Mouse (Mus musculus) hindbrain, embryonic 16.5 days (tissue): ENCODE results near the gene Smoc2. TPM values are rescaled to one million over a fixed set of nuclear protein-coding genes. Genes with fewer than 3 reads are reported as not detected.

ENCODE experiments used
- ATAC-seq: fragments of 200-750 bp; cut with Nextera tagmentation; 2 replicates; pipeline ENCODE4 v1.8.0; 2017; ENCODE audit warnings: moderate TSS enrichment, moderate library complexity
- H3K27ac ChIP-seq: fragments of 300-500 bp; sonication (generic); 2 replicates; pipeline ENCODE4 v1.5.1; 2014; ENCODE audit warnings: low read depth, mild to moderate bottlenecking, control low read depth, low read length, moderate library complexity
- H3K27me3 ChIP-seq: fragments of 300-500 bp; sonication (generic); replicated peaks from 2 replicates; pipeline ENCODE4 v1.6.1; 2014; ENCODE audit warnings: low read length; ENCODE audit not compliant: control insufficient read depth, insufficient read depth
- H3K36me3 ChIP-seq: fragments of 300-500 bp; sonication (generic); 2 replicates; pipeline ENCODE4 v1.6.1; 2014; ENCODE audit warnings: mild to moderate bottlenecking, low read length, moderate library complexity, mixed read lengths; ENCODE audit not compliant: control insufficient read depth, insufficient read depth
- H3K4me1 ChIP-seq: fragments of 300-500 bp; sonication (generic); 2 replicates; pipeline ENCODE4 v1.6.1; 2014; ENCODE audit warnings: low read depth, low read length; ENCODE audit not compliant: control insufficient read depth, insufficient read depth
- H3K4me2 ChIP-seq: fragments of 300-500 bp; sonication (generic); 2 replicates; pipeline ENCODE4 v1.6.1; 2014; ENCODE audit warnings: mild to moderate bottlenecking, low read length, control low read depth, moderate library complexity
- H3K4me3 ChIP-seq: fragments of 300-500 bp; sonication (generic); 2 replicates; pipeline ENCODE4 v1.5.1; 2014; ENCODE audit warnings: mild to moderate bottlenecking, low read length, control low read depth, moderate library complexity
- H3K9ac ChIP-seq: fragments of 300-500 bp; sonication (generic); 2 replicates; pipeline ENCODE4 v1.6.1; 2014; ENCODE audit warnings: low read depth, mild to moderate bottlenecking, control low read depth, low read length, moderate library complexity
- H3K9me3 ChIP-seq: fragments of 300-500 bp; sonication (generic); 2 replicates; pipeline ENCODE4 v1.6.1; 2014; ENCODE audit warnings: mild to moderate bottlenecking, low read length, moderate library complexity; ENCODE audit not compliant: control insufficient read depth
- WGBS: fragments of 180-500 bp; shearing (Covaris S2); extraction: QIAGEN DNeasy Blood & Tissue Kit; methylation state at CpG from one replicate; pipeline ENCODE4 v1.1.7; 2014; 5-methylcytosine and 5-hydroxymethylcytosine counted together
- polyA plus RNA-seq: library from polyadenylated mRNA; unstranded; fragments of >200 nt; fragmentation: Nextera tagmentation; extraction: Ambion mirVana; gene quantifications from 2 replicates; pipeline ENCODE4 v1.2.1, GENCODE M21; 2015

The Smoc2 gene
- polyA plus RNA-seq, 1 experiment from 2014 or later = 6.8 TPM

DNA sequence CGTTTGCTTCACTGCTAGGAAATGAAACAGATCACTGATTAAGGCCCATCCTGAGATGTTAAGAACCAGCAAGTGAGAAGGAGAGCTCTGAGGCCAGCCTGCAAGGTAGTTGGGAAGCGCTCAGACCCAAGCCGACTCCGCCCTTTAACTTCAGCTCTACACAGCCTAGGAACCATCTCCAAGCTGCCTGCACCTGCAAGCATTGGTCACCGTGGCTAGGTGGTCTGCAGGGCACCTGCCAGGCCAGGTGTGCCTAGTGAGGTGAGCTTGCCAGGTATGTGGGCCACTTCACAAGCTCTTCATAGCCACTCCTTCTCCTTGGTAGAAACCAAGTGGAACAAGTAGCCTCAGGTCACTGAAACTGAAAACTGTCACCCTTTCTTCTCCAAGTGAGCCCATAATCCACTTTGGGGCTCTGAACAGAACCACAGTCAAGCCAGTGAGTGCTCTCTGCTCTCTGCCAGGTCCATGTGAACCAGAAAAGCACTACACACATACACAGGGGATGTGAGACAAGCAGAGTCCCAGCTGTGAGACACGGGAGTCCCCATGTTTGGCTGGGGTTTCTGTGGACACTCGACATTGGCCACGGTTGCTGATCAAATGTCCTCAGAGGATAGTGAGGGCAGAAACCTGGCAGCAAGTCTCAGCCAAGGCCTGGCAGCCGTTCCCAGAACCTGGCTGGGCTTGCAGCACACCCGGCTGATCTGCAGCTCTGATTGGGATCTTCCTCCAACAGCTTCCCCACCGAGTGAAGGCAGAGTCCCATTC is 34.9 kb upstream of the Smoc2 start:
- no peak overlapping the region for H3K27ac ChIP-seq
- H3K27me3 ChIP-seq = no peaks in the 10 kb centered on the region
- H3K4me2 ChIP-seq = no peak overlapping the region
- ATAC-seq = peak; percentile 61
- 62% methylated on average over 11 of the region's 11 CpGs for WGBS
- H3K9ac ChIP-seq = no peak overlapping the region
- no peaks in the 10 kb centered on the region for H3K4me1 ChIP-seq
- no peaks in the 10 kb centered on the region for H3K9me3 ChIP-seq
- no peaks in the 10 kb centered on the region for H3K36me3 ChIP-seq
- no peak overlapping the region for H3K4me3 ChIP-seq

DNA sequence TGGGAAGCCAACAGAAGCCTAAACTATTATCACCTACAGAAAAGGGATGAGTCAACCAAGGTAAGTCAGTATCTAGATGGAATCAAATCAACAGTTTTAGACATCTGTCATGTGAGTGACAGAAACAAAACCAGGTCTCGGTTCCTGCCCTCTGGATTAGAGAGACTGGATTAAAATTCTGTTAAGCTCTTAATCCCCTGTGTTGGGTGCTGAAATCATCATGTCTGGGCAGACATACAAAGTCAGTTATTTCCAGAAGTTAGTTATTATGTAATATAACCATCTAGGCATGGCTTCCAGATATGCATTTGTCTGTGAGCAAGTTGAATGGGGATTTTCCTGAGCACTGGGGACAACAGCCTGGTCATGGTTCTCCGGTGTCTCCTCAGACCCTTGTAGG is 33.0 kb upstream of the Smoc2 start:
- Histone ChIP-seq H3K4me1 (no peaks in the 10 kb centered on the region), H3K4me3 (no peak overlapping the region), H3K4me2 (no peak overlapping the region), H3K9me3 (no peaks in the 10 kb centered on the region), H3K9ac (no peak overlapping the region), H3K27ac (no peak overlapping the region), H3K27me3 (no peaks in the 10 kb centered on the region), H3K36me3 (no peaks in the 10 kb centered on the region)
- WGBS = 95% methylated on average over 2 of the region's 2 CpGs
- ATAC-seq = no peak

DNA sequence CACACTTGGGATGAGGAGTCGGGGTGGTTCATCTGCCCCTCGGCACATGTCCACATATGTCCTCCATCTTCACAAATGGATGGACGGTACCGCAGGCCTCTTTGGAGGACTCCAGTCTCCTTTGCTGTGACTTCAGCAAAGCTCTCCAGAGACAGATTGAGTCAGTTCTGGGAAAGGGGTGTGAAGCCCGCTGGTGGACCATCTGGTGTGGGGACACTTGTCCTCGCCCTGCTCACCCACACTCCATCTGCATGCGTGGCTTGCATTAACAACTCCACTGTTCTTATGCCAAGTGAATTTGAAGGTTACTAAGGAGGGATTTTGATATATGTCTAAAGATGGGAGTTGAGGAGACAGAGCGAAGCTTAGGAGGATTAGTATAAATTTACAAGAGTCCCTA is 31.4 kb upstream of the Smoc2 start:
- Histone ChIP-seq H3K4me1 (no peaks in the 10 kb centered on the region), H3K36me3 (no peaks in the 10 kb centered on the region), H3K27ac (no peak overlapping the region), H3K9me3 (no peaks in the 10 kb centered on the region), H3K27me3 (no peaks in the 10 kb centered on the region), H3K9ac (no peak overlapping the region), H3K4me3 (no peak overlapping the region), H3K4me2 (no peak overlapping the region)
- 91% methylated on average over 8 of the region's 8 CpGs for WGBS
- 0 out of 2 replicates have a peak, but pooled peaks have one; percentile 29 for ATAC-seq

DNA sequence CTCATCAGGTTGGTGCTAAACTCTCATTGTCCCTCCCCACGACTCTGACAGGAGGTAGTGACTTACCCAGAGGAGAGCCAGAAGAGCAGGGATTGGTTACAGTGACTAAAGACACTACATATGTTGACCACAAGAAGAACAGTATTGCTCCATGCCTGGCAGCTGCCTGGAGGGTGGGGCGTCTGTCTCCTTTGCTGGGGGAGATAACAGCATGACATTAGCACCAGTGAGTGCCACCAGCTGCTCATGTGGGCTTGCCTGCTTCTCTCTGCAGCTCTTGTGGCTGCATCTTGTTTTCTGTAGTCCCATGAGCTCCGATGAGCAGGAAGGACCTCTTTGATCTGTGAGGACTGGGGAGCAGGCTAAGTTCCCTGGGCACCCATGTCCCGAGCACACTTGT is 29.7 kb upstream of the Smoc2 start:
- Histone ChIP-seq H3K36me3 (no peaks in the 10 kb centered on the region), H3K27me3 (no peaks in the 10 kb centered on the region), H3K4me3 (no peak overlapping the region), H3K9me3 (no peaks in the 10 kb centered on the region), H3K9ac (no peak overlapping the region), H3K4me1 (no peaks in the 10 kb centered on the region), H3K4me2 (no peak overlapping the region), H3K27ac (no peak overlapping the region)
- ATAC-seq = no peak
- 79% methylated on average over 4 of the region's 4 CpGs for WGBS

DNA sequence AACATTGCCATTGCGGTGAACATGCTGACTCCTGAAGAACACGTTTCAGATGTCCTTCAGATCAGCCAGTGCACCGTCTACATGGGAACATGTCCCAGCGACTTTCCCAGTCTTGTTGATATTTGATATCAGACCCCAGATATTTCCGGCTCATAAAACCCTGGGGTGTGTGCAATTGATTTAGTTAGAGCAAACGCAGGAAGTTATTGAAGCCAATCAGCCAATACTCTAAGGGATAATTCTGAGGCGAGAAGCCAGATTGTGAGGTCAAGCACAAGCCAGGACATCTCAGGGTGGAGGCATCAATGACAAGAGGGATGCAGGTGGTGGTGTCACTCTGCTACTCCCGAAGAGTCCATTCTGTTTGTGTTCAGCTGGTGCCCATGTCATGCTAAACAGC is 28.9 kb upstream of the Smoc2 start:
- Histone ChIP-seq H3K4me3 (no peak overlapping the region), H3K9ac (no peak overlapping the region), H3K4me1 (no peaks in the 10 kb centered on the region), H3K27ac (no peak overlapping the region), H3K36me3 (no peaks in the 10 kb centered on the region), H3K27me3 (no peaks in the 10 kb centered on the region), H3K9me3 (no peaks in the 10 kb centered on the region), H3K4me2 (no peak overlapping the region)
- ATAC-seq = no peak
- 74% methylated on average over 8 of the region's 8 CpGs for WGBS

DNA sequence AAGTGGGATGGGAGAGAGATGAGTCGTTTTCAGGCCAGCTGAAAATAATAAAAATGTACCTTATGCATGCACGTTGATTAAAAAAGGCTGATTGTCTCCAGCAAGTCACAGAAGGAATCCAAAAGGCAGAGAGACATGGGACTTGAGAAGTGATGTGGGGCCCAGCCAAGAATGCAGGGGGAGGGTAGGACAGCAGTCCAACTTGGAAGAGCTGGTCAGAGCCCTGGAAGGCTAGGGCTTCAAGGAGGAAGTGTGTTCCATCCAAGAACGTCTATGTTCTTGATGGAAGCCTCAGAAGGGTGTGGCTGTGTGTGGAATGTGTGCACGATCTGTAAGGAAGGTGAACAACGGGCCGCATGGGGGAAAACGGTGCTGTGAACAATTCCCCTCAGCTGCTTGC is 26.9 kb upstream of the Smoc2 start:
- no peak for ATAC-seq
- no peak overlapping the region for H3K4me2 ChIP-seq
- no peak overlapping the region for H3K27ac ChIP-seq
- no peaks in the 10 kb centered on the region for H3K4me1 ChIP-seq
- 78% methylated on average over 7 of the region's 7 CpGs for WGBS
- H3K4me3 ChIP-seq = no peak overlapping the region
- no peaks in the 10 kb centered on the region for H3K9me3 ChIP-seq
- no peak overlapping the region for H3K9ac ChIP-seq
- H3K36me3 ChIP-seq = no peaks in the 10 kb centered on the region
- no peaks in the 10 kb centered on the region for H3K27me3 ChIP-seq

DNA sequence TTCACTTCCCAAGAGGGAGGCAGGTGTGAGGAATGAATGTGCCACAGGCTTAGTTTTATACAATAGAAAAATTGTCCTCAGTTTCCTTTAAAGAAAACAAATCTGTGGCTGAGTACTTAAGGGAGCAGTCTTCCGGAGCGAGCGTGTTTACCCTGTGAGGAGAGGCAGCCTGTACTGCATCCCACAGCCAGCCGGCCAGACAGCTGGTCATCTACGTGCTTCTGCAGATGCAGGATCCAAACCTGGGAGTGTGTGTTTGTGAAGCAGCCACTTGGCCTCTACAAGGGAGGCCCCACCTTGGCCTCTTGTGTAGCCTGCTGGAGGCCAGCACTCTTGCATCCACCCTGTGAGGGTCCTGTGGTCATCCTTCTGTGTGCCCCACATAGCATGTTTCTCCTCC is 24.7 kb upstream of the Smoc2 start:
- Histone ChIP-seq H3K4me3 (no peak overlapping the region), H3K27ac (no peak overlapping the region), H3K9me3 (no peaks in the 10 kb centered on the region), H3K4me1 (no peaks in the 10 kb centered on the region), H3K9ac (no peak overlapping the region), H3K4me2 (no peak overlapping the region), H3K27me3 (no peaks in the 10 kb centered on the region), H3K36me3 (no peaks in the 10 kb centered on the region)
- WGBS = 78% methylated on average over 5 of the region's 5 CpGs
- ATAC-seq = no peak

DNA sequence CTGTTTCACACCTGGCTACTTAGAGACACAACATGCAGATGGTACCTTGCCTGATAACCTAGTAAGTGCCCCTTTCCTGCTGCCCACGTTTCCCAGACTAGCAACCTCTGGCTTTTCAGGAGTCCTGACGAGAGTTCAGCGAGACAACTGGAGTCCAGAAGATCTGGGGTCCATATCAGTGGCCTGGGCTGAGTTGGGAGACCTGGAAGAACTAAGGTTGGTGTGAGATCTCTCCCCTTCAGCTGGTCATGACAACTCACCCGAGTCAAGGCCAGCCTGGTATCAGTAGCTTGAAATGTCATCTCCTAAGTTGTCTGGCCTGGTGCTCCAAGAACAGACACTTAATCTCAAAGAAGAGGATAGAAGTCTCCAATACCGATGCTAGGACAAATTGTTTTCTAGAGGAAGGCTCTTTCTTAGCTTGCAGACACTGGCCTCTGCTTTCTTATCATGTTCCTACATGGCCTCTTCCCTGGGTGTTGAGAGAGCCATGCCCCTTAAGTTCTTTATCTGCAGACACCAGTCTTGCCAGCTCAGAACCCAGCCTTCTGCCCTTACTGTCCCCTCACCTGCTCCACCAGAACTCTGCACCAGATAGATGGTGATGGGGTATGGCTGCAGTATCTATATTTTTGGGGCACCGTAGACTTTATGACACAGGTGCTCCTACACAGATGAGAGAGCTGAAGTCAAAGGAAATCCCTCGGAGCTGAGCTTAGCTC is 21.3 kb upstream of the Smoc2 start:
- Histone ChIP-seq H3K4me2 (no peak overlapping the region), H3K27ac (no peak overlapping the region), H3K27me3 (no peaks in the 10 kb centered on the region), H3K9me3 (no peaks in the 10 kb centered on the region), H3K4me1 (no peaks in the 10 kb centered on the region), H3K4me3 (no peak overlapping the region), H3K36me3 (no peaks in the 10 kb centered on the region), H3K9ac (no peak overlapping the region)
- ATAC-seq = no peak
- 88% methylated on average over 7 of the region's 7 CpGs for WGBS

DNA sequence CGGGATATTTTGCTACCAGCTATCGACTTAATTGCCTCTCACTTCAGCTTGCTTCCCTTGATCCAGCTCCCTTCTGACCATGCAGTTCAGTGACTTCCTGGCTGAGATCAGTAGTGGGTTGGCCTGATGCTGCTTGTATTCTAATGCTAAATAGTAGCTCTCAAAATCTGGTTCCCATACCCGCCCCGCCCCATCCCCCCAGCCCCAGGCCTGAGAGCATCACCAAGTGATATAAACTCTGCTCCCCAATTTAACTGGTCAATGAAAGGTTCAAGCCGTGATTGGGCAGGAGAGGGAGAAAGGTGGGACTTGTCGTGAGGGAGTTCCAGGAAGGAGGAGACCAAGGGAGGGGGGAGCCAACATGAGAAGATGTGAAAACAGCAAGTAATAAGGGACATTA is 20.4 kb upstream of the Smoc2 start:
- no peak overlapping the region for H3K4me3 ChIP-seq
- H3K4me1 ChIP-seq = no peaks in the 10 kb centered on the region
- H3K27me3 ChIP-seq = no peaks in the 10 kb centered on the region
- H3K9ac ChIP-seq = no peak overlapping the region
- 36% methylated on average over 6 of the region's 6 CpGs for WGBS
- H3K27ac ChIP-seq = no peak overlapping the region
- no peaks in the 10 kb centered on the region for H3K9me3 ChIP-seq
- no peaks in the 10 kb centered on the region for H3K36me3 ChIP-seq
- no peak overlapping the region for H3K4me2 ChIP-seq
- no peak for ATAC-seq
